Mouse (Mus musculus): Measurements from ENCODE around the gene Rpl7l1. TPM values are rescaled to one million over a fixed set of nuclear protein-coding genes. Genes with fewer than 3 reads are reported as not detected.

Gene Rpl7l1
- polyA plus RNA-seq, 1 experiment: 115 TPM

DNA sequence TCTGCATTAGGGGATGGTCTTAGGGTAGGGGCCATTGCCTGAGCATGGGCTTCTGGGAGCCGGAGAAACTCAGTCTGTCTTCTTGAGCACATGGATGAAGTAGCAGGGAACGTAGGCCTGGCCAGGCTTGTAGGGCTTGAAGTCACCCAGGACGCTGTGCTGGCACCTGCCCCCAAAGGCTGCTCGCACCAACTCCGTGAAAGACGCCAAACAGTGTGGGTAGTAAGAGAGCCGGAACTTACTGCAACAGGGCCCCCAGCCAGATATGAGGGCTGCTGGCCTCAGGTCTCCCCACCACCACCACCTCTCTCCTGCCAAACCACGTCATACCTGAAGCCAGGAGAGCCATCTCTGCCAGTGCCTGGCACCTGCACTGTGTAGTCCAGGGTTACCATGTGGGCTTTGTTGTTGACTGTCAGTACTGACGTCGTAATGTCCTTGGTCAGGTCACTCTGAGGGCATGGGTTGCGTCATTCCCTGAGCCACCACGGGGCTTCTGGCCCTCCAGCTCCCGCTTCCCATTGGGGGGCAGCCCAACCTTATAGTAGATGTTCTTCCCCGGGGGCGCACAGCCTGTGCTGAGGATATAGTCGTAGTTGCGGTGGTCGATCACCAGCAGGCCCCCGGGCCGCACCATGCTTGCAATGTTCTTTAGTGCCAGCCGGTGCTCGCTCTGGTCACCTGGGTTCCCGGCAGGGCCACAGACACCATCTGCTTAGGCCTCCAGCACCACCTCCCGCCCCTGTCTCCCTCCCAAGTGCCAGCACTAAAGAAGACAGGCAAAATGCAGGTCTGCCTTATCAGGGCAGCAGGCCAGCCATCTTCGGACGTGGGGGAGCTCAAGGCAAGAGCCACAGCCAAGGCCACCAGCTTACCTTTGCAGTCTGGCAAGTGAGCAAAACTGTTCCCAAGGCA lies 56.5 kb downstream of the Rpl7l1 start:
- TF ChIP-seq POLR2A (IDR thresholded peaks at IDR 0.05; ENCODE audit: low read depth, low read length): no peak
- TF ChIP-seq CTCF (IDR thresholded peaks at IDR 0.05; ENCODE audit: borderline replicate concordance, insufficient read depth, low read length): no peak
- Histone ChIP-seq H3K4me1 (ENCODE audit: control insufficient read depth, insufficient read depth, low read length) (no peaks in the 10 kb centered on the region), H3K4me3 (ENCODE audit: insufficient read depth, low read length) (no peak overlapping the region), H3K27ac (ENCODE audit: insufficient read depth, low read length) (no peak overlapping the region)

- TF ChIP-seq POLR2A (IDR thresholded peaks at IDR 0.05; ENCODE audit: low read depth, low read length): no peak
- no peak for TF ChIP-seq CTCF (IDR thresholded peaks at IDR 0.05; ENCODE audit: borderline replicate concordance, insufficient read depth, low read length)
- no peaks in the 10 kb centered on the region for H3K4me1 ChIP-seq (ENCODE audit: control insufficient read depth, insufficient read depth, low read length)
- no peak overlapping the region for H3K27ac ChIP-seq (ENCODE audit: insufficient read depth, low read length)
These were observed 57.2 kb downstream of the Rpl7l1 start for GRCm38 (mm10) chr17:46725273-46725672.

GRCm38 (mm10) chr17:46724477-46725084 lies 57.9 kb downstream of the Rpl7l1 start:
- Histone ChIP-seq H3K4me1 (ENCODE audit: control insufficient read depth, insufficient read depth, low read length) (no peaks in the 10 kb centered on the region), H3K27ac (ENCODE audit: insufficient read depth, low read length) (no peak overlapping the region), H3K4me3 (ENCODE audit: insufficient read depth, low read length) (no peak overlapping the region)
- TF ChIP-seq POLR2A (IDR thresholded peaks at IDR 0.05; ENCODE audit: low read depth, low read length) (no peak), CTCF (IDR thresholded peaks at IDR 0.05; ENCODE audit: borderline replicate concordance, insufficient read depth, low read length) (no peak)

More at GRCm38 (mm10) chr17:46725273-46725672, 57.2 kb downstream of the Rpl7l1 start:
- no peak overlapping the region for H3K4me3 ChIP-seq (ENCODE audit: insufficient read depth, low read length)

Other genes with a start within 250 kb of the Rpl7l1 start
- gene Cul9, start 236.3 kb downstream of the Rpl7l1 start, polyA plus RNA-seq (2011; ENCODE audit: insufficient read length, low read depth, missing spikeins): 5.7 and 8.6 TPM in 2 replicates
- gene Srf, start 226.5 kb downstream of the Rpl7l1 start, polyA plus RNA-seq (2011; ENCODE audit: insufficient read length, low read depth, missing spikeins): 50.9 and 61.2 TPM in 2 replicates
- gene Ptk7, start 153.2 kb downstream of the Rpl7l1 start, polyA plus RNA-seq (2011; ENCODE audit: insufficient read length, low read depth, missing spikeins): 145 and 172 TPM in 2 replicates
- 6.5 and 7.2 TPM in 2 replicates for gene Klc4, start 136.7 kb downstream of the Rpl7l1 start, polyA plus RNA-seq (2011; ENCODE audit: insufficient read length, low read depth, missing spikeins)
- gene Mrpl2, start 136.4 kb downstream of the Rpl7l1 start, polyA plus RNA-seq (2011; ENCODE audit: insufficient read length, low read depth, missing spikeins): 33.5 and 45.2 TPM in 2 replicates
- gene Cul7, start 132.3 kb downstream of the Rpl7l1 start, polyA plus RNA-seq (2011; ENCODE audit: insufficient read length, low read depth, missing spikeins): 63.6 and 64.4 TPM in 2 replicates
- gene Rrp36, start 108.3 kb downstream of the Rpl7l1 start, polyA plus RNA-seq (2011; ENCODE audit: insufficient read length, low read depth, missing spikeins): 29.9 and 32.3 TPM in 2 replicates
- 111 and 122 TPM in 2 replicates for gene Mea1, start 103.9 kb downstream of the Rpl7l1 start, polyA plus RNA-seq (2011; ENCODE audit: insufficient read length, low read depth, missing spikeins)
- 54.6 and 62.1 TPM in 2 replicates for gene Klhdc3, start 101.8 kb downstream of the Rpl7l1 start, polyA plus RNA-seq (2011; ENCODE audit: insufficient read length, low read depth, missing spikeins)
- gene Ppp2r5d, start 77.6 kb downstream of the Rpl7l1 start, polyA plus RNA-seq (2011; ENCODE audit: insufficient read length, low read depth, missing spikeins): 57.6 and 72.1 TPM in 2 replicates
- gene Pex6, start 71.2 kb downstream of the Rpl7l1 start, polyA plus RNA-seq (2011; ENCODE audit: insufficient read length, low read depth, missing spikeins): 11.1 and 13.1 TPM in 2 replicates
- not detected in 2 replicates for gene Gnmt, start 53.5 kb downstream of the Rpl7l1 start, polyA plus RNA-seq (2011; ENCODE audit: insufficient read length, low read depth, missing spikeins)
- gene Cnpy3, start 30.5 kb downstream of the Rpl7l1 start, polyA plus RNA-seq (2011; ENCODE audit: insufficient read length, low read depth, missing spikeins): 29.5 and 29.9 TPM in 2 replicates
- not detected in 2 replicates for gene Ptcra, start 19.0 kb downstream of the Rpl7l1 start, polyA plus RNA-seq (2011; ENCODE audit: insufficient read length, low read depth, missing spikeins)
- gene 2310039H08Rik, start 10.0 kb downstream of the Rpl7l1 start, polyA plus RNA-seq (2011; ENCODE audit: insufficient read length, low read depth, missing spikeins): 13.9 and 17.9 TPM in 2 replicates
- gene Bicral, start 75.8 kb upstream of the Rpl7l1 start, polyA plus RNA-seq (2011; ENCODE audit: insufficient read length, low read depth, missing spikeins): 9.4 and 14.0 TPM in 2 replicates
- gene Tbcc, start 108.0 kb upstream of the Rpl7l1 start, polyA plus RNA-seq (2011; ENCODE audit: insufficient read length, low read depth, missing spikeins): 11.5 and 16.5 TPM in 2 replicates
- not detected in 2 replicates for gene Prph2, start 127.8 kb upstream of the Rpl7l1 start, polyA plus RNA-seq (2011; ENCODE audit: insufficient read length, low read depth, missing spikeins)
- gene Ubr2, start 227.9 kb upstream of the Rpl7l1 start, polyA plus RNA-seq (2011; ENCODE audit: insufficient read length, low read depth, missing spikeins): 69.1 and 71.8 TPM in 2 replicates